Mouse (Mus musculus) monocyte, adult 5-6 weeks (primary cell): ENCODE measurements around the gene Got2. TPM values are rescaled to one million over a fixed set of nuclear protein-coding genes. Genes with fewer than 3 reads are reported as not detected.
A peak's percentile ranks its signal among the peaks of the same experiment; 100 is the strongest.
"Not testable (repeated sequence)": the region's sequence is repeated elsewhere in the genome, so short reads cannot be mapped to it uniquely, and the experiment has no call there.

Experiments used
- ATAC-seq: fragments of 153-309, 156-312 bp; replicated peaks from 2 replicates; pipeline ENCODE4 v1.8.0; 2017; ENCODE audit warnings: mild to moderate bottlenecking; ENCODE audit not compliant: low TSS enrichment, insufficient number of reproducible peaks, severe bottlenecking, poor library complexity, low FRiP score
- total RNA-seq: library from RNA; stranded (forward); fragments of 200-1000, 200-491, 200-594 nt; gene quantifications from 3 replicates; pipeline ENCODE4 v1.2.3, GENCODE M21; 2017

Gene Got2
- total RNA-seq, 1 experiment from 2014 or later = 31.7 TPM

GRCm38 (mm10) chr8:95878176-95878962 lies 10.0 kb downstream of the Got2 start:
- ATAC-seq = no peak

GRCm38 (mm10) chr8:95875270-95875669 lies 13.1 kb downstream of the Got2 start:
- no peak for ATAC-seq

- ATAC-seq = no peak
Observed at GRCm38 (mm10) chr8:95871690-95872089, 16.7 kb downstream of the Got2 start.

GRCm38 (mm10) chr8:95864851-95865250 lies 23.5 kb downstream of the Got2 start:
- not testable (repeated sequence) for ATAC-seq

- not testable (repeated sequence) for ATAC-seq
Observed at GRCm38 (mm10) chr8:95863761-95864440, 24.4 kb downstream of the Got2 start.

- no peak for ATAC-seq
Observed at GRCm38 (mm10) chr8:95854174-95854573, 34.2 kb downstream of the Got2 start.

- ATAC-seq = peak; percentile 95
Observed at GRCm38 (mm10) chr8:95853102-95853843, 35.1 kb downstream of the Got2 start, which contains the start of gene Slc38a7. TSS of gene Slc38a7 (minus strand) at chr8:95853539.

GRCm38 (mm10) chr8:95852290-95852689 lies 36.1 kb downstream of the Got2 start:
- ATAC-seq = peak; percentile 88

- no peak for ATAC-seq
Observed at GRCm38 (mm10) chr8:95850326-95850725, 38.0 kb downstream of the Got2 start.

- no peak for ATAC-seq
Observed at GRCm38 (mm10) chr8:95848734-95849464, 39.4 kb downstream of the Got2 start.

- no peak for ATAC-seq
Observed at GRCm38 (mm10) chr8:95848061-95848551, 40.2 kb downstream of the Got2 start.

GRCm38 (mm10) chr8:95845026-95845425 lies 43.3 kb downstream of the Got2 start:
- ATAC-seq = no peak

GRCm38 (mm10) chr8:95843968-95844367 lies 44.4 kb downstream of the Got2 start:
- no peak for ATAC-seq

- ATAC-seq = no peak
Observed at GRCm38 (mm10) chr8:95841436-95841835, 46.9 kb downstream of the Got2 start.

GRCm38 (mm10) chr8:95839289-95839688 lies 49.1 kb downstream of the Got2 start:
- no peak for ATAC-seq

GRCm38 (mm10) chr8:95837266-95837665 lies 51.1 kb downstream of the Got2 start:
- ATAC-seq = no peak

GRCm38 (mm10) chr8:95835891-95836290 lies 52.5 kb downstream of the Got2 start:
- ATAC-seq = no peak

GRCm38 (mm10) chr8:95833435-95833984 lies 54.8 kb downstream of the Got2 start:
- ATAC-seq = no peak
